Mouse (Mus musculus): ENCODE measurements at regions not wholly inside any gene's neighbourhood (a gene's known extent, or its start where the extent isn't known, plus 50 kb on each side); places are given as distances from the start of the nearest gene placed in this dataset.

DNA sequence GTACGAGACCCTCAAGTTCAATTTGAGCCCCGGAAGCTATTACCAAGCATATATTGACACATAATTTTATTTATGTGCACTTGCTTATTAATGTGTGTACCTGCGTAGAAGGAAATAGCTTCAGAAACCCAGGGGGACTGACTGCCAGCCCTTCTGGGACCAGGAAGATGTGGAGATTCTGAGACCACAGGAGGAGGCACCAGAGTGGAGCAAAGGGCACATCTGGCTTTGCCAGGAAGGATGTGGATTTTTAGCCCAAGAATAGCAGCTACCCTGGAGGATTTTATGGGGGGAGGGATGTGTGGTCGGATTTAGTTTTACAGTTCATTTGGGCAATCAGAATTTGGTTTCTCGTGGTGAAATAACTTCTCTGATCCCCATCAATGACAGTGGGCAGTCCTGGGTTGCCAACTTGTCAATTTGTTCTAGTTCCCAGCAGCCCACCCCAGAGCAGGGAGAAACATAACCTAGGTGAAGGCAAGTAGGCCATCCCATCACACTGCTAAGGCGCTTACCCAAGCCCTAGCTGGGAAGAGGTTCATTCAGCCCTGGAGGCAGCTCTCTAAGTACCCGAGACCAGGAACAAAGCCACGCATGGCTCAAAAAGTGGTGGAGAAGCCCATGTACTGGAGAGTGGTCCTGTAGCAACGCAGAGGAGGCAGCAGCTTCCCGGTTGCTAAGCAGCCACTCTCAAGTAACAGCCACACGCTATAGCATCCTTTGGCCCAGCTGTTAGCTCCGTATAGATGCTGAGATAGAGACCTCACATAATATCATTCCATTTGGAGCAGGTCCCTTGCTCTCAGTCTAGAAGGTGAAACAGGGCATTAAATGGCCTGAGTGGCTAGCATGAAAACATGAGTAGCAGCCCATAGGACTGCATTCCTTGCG is 144.8 kb downstream of the Cxcl12 start:
- Histone ChIP-seq H3K36me3 (ENCODE audit: control insufficient read depth, insufficient read depth, low read length) (no peaks in the 10 kb centered on the region), H3K4me1 (ENCODE audit: control insufficient read depth, insufficient read depth, low read length) (no peaks in the 10 kb centered on the region), H3K4me2 (ENCODE audit: low read depth, low read length) (no peak overlapping the region), H3K4me3 (ENCODE audit: low read depth, low read length) (no peak overlapping the region), H3K27me3 (replicated peaks; ENCODE audit: control insufficient read depth, insufficient read depth, low read length) (no peaks in the 10 kb centered on the region; the same call in 1 of the 2 replicates), H3K9me3 (ENCODE audit: control insufficient read depth, low read length) (no peaks in the 10 kb centered on the region), H3K9ac (ENCODE audit: low read depth, low read length) (no peak overlapping the region), H3K27ac (replicated peaks; ENCODE audit: low read depth, low read length) (no peak overlapping the region)
- DNase-seq (ENCODE audit: low spot score) (no peak), ATAC-seq (ENCODE audit: low read depth) (no peak)
- 51% methylated on average over 13 of the region's 13 CpGs for WGBS

DNA sequence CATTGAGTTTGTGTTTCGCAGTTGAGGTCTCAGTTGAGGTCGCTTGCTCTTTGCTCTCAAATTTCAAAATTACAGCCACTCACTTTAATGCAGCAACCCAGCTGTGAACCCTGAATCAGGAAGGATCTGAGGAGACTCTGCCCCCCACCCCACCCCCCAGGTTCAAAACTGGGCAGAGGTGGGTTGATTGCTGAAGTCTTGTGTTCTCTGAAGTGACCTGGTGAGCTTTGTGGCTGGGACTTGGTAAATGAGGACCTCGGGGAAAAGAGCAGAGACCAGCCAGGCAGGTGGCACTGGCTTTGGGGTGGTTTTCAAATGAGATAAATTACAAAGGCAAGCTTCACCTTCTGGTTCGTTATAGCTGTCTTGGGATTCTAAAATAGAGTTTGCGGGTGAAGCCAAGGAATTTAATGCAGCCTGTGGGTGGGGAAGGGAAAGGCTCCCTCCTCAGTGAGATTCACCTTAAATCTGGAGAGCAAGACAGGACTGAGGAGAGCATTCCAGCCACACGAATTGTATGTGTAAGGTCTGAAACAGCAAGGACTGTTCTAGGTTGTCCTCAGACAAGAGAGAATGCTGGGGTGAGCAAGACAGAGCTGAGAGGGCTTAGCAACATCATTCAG is 145.7 kb downstream of the Cxcl12 start:
- Histone ChIP-seq H3K9me3 (ENCODE audit: control insufficient read depth, low read length) (no peaks in the 10 kb centered on the region), H3K4me1 (ENCODE audit: control insufficient read depth, insufficient read depth, low read length) (no peaks in the 10 kb centered on the region), H3K4me2 (ENCODE audit: low read depth, low read length) (no peak overlapping the region), H3K9ac (ENCODE audit: low read depth, low read length) (no peak overlapping the region), H3K36me3 (ENCODE audit: control insufficient read depth, insufficient read depth, low read length) (no peaks in the 10 kb centered on the region), H3K4me3 (ENCODE audit: low read depth, low read length) (no peak overlapping the region), H3K27ac (replicated peaks; ENCODE audit: low read depth, low read length) (no peak overlapping the region), H3K27me3 (replicated peaks; ENCODE audit: control insufficient read depth, insufficient read depth, low read length) (no peaks in the 10 kb centered on the region; the same call in 1 of the 2 replicates)
- ATAC-seq (ENCODE audit: low read depth): no peak
- no peak for DNase-seq (ENCODE audit: low spot score)
- WGBS: 32% methylated on average over 6 of the region's 6 CpGs

DNA sequence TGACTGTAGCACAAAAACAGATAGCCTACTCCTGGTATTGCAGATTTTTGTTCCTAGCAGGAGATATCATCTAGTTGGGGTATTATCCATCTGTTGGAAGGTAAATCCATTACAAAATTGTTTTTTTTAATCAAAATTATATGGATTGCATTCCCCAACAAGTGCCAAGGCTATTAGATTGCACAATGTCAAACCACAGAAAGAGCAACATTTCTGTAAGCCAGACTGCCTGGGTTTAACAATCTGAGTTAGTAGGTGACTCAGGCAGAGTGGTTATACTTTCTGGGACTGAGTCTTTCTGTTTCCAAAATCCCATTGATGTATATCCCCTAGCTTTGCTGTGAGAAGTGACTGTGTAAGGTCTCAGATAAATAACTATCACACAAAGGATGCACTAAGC is 155.0 kb downstream of the Cxcl12 start:
- no peak overlapping the region for H3K4me2 ChIP-seq (ENCODE audit: low read depth, low read length)

DNA sequence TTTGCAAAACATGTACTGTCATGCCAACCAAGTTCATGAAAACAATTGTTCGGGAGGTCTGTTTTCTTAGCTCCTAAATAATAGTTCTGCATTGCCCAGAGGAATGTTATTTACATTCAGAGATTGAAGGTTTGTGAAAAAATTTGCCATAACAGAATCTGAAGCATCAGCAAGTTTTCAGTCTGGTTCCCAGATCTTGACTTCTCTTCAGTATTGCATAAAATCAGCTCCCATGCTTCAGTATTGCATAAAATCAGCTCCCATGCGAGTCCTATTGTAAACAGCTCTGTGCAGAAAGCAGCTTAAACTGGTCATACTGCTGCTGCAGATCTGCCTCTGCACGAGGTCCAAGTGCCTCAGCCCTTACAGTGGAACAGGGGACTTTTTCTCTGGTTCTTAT is 155.5 kb downstream of the Cxcl12 start:
- 48% methylated on average over 3 of the region's 3 CpGs for WGBS
- peak; percentile 47 for DNase-seq (ENCODE audit: low spot score)
- ATAC-seq (ENCODE audit: low read depth): no peak
- Histone ChIP-seq H3K4me1 (ENCODE audit: control insufficient read depth, insufficient read depth, low read length) (peaks cover 25% of the 10 kb centered on the region), H3K36me3 (ENCODE audit: control insufficient read depth, insufficient read depth, low read length) (no peaks in the 10 kb centered on the region), H3K4me3 (ENCODE audit: low read depth, low read length) (no peak overlapping the region), H3K4me2 (ENCODE audit: low read depth, low read length) (no peak overlapping the region), H3K9me3 (ENCODE audit: control insufficient read depth, low read length) (no peaks in the 10 kb centered on the region), H3K27ac (replicated peaks; ENCODE audit: low read depth, low read length) (no peak overlapping the region), H3K27me3 (replicated peaks; ENCODE audit: control insufficient read depth, insufficient read depth, low read length) (no peaks in the 10 kb centered on the region), H3K9ac (ENCODE audit: low read depth, low read length) (no peak overlapping the region)

More for the DNA sequence above, 155.0 kb downstream of the Cxcl12 start:
- Histone ChIP-seq H3K4me3 (ENCODE audit: low read depth, low read length) (no peak overlapping the region), H3K9me3 (ENCODE audit: control insufficient read depth, low read length) (no peaks in the 10 kb centered on the region), H3K27me3 (replicated peaks; ENCODE audit: control insufficient read depth, insufficient read depth, low read length) (no peaks in the 10 kb centered on the region), H3K9ac (ENCODE audit: low read depth, low read length) (no peak overlapping the region), H3K4me1 (ENCODE audit: control insufficient read depth, insufficient read depth, low read length) (peaks cover 25% of the 10 kb centered on the region), H3K27ac (replicated peaks; ENCODE audit: low read depth, low read length) (no peak overlapping the region), H3K36me3 (ENCODE audit: control insufficient read depth, insufficient read depth, low read length) (no peaks in the 10 kb centered on the region)
- no peak for DNase-seq (ENCODE audit: low spot score)
- no peak for ATAC-seq (ENCODE audit: low read depth)

DNA sequence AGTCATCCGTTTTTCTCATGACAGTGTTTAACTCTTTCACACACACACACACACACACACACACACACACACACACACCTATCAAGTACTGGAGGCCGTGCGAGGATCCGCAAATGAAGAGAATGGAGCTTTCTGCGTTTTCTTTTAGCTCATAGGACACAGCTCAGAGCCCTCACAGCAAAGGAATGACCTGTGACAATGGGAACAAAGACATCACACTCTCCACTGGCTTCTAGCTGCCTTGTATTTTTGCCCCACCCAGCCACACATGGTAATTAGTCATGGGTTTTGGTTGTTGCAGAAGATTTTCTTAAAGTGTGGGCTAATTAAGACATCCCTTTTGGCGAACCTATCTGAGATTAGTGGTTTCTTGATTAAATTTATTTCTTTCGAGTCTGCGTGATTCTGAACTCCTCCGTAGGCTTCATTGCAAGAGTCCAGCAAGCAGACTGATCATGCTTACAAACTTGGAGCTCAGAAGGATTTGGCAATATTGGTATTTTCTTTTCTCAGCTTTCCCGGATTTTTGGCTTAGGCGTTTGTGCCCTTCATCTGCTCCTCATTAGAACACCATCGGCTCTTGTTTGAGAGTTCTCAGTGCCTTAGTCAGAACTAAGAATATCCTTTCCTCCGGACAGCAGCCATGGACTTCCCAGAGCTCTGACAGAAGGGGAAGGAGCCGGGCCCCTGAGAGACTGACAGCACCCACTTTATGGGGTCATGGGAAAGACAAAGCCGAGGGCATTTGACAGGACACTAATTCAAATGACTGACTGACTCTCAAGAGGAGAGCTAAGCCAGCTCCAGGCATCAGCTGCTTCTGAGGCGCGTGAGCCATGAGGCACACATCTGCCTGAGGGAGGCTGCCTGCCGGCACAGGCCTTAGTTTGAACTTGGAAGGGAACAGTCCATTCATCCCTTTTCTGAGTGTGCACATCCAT is 158.8 kb downstream of the Cxcl12 start:
- Histone ChIP-seq H3K27me3 (replicated peaks; ENCODE audit: control insufficient read depth, insufficient read depth, low read length) (no peaks in the 10 kb centered on the region), H3K9me3 (ENCODE audit: control insufficient read depth, low read length) (no peaks in the 10 kb centered on the region), H3K4me1 (ENCODE audit: control insufficient read depth, insufficient read depth, low read length) (peaks cover 25% of the 10 kb centered on the region), H3K4me2 (ENCODE audit: low read depth, low read length) (no peak overlapping the region), H3K36me3 (ENCODE audit: control insufficient read depth, insufficient read depth, low read length) (no peaks in the 10 kb centered on the region), H3K9ac (ENCODE audit: low read depth, low read length) (no peak overlapping the region), H3K27ac (replicated peaks; ENCODE audit: low read depth, low read length) (0 out of 2 replicates have a peak overlapping the region, but pooled peaks have one; percentile 30), H3K4me3 (ENCODE audit: low read depth, low read length) (no peak overlapping the region)
- DNase-seq (ENCODE audit: low spot score) (peak; percentile 62), ATAC-seq (ENCODE audit: low read depth) (no peak)
- 43% methylated on average over 18 of the region's 18 CpGs for WGBS

DNA sequence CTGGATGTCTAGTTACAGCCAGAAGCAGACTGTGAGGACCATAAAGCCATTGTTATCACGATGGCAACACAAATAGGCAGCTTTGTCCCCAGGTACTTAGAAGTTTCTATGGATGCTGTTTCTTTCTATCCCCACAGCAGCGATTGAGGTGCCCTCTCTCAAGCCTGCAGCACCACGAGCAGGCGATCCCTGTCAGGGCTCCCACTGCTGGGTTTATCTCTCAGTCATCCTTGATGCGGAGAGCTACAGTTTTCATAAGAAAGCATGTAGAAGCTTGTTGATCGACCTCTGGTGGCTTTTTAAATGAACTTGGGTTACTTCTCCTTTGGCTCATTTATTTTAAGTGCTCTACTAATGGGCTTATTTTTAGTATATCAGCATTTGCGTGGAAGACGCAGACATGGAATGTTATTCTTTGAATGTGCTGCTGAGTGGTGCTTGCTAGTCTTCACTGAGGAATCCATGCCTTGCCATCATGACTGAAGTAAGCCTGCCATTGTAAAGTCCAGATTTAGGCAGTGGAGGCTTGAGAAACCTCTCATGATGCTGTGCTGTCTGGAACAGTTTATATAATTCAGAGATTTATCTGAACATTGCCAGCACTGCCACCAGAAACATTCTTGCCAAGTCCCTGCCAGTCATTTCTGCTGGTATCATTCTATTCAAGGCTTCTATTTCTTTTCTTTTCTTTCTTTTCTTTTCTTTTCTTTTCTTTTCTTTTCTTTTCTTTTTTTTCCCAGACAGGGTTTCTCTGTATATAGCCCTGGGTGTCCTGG is 161.0 kb downstream of the Cxcl12 start:
- ATAC-seq (ENCODE audit: low read depth) (no peak), DNase-seq (ENCODE audit: low spot score) (no peak)
- no peak overlapping the region for H3K9ac ChIP-seq (ENCODE audit: low read depth, low read length)
- H3K4me2 ChIP-seq (ENCODE audit: low read depth, low read length): no peak overlapping the region
- WGBS: 66% methylated on average over 8 of the region's 8 CpGs
- no peak overlapping the region for H3K27ac ChIP-seq (replicated peaks; ENCODE audit: low read depth, low read length)
- H3K9me3 ChIP-seq (ENCODE audit: control insufficient read depth, low read length): no peaks in the 10 kb centered on the region
- H3K4me3 ChIP-seq (ENCODE audit: low read depth, low read length): no peak overlapping the region
- no peaks in the 10 kb centered on the region for H3K36me3 ChIP-seq (ENCODE audit: control insufficient read depth, insufficient read depth, low read length)
- no peaks in the 10 kb centered on the region for H3K27me3 ChIP-seq (replicated peaks; ENCODE audit: control insufficient read depth, insufficient read depth, low read length)
- peaks cover 19% of the 10 kb centered on the region; the same call in 1 of the 2 replicates for H3K4me1 ChIP-seq (ENCODE audit: control insufficient read depth, insufficient read depth, low read length)

DNA sequence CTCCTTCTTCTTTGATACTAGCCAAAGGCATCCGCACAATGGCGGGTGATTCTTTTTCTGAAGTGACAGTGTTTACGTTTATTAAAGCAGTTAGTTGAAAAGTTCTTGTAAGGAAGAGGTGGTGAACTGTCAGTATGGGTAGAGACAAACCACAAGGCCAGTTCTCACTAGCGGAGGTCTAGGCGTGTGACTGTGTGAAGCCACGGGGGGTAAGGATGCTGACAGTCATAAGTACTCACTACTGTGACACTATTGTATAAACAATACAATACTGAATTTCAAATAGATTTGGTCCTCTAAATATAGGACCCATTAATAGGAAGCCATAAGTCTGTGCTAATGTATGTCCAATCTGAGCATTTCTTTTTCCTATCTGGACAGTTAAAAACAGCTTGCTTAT is 161.9 kb downstream of the Cxcl12 start:
- no peak for ATAC-seq (ENCODE audit: low read depth)

More for the DNA sequence above, 161.9 kb downstream of the Cxcl12 start:
- Histone ChIP-seq H3K27me3 (replicated peaks; ENCODE audit: control insufficient read depth, insufficient read depth, low read length) (no peaks in the 10 kb centered on the region), H3K9ac (ENCODE audit: low read depth, low read length) (no peak overlapping the region), H3K9me3 (ENCODE audit: control insufficient read depth, low read length) (no peaks in the 10 kb centered on the region), H3K4me1 (ENCODE audit: control insufficient read depth, insufficient read depth, low read length) (peaks cover 14% of the 10 kb centered on the region; the same call in 1 of the 2 replicates), H3K36me3 (ENCODE audit: control insufficient read depth, insufficient read depth, low read length) (no peaks in the 10 kb centered on the region), H3K4me3 (ENCODE audit: low read depth, low read length) (no peak overlapping the region), H3K27ac (replicated peaks; ENCODE audit: low read depth, low read length) (no peak overlapping the region), H3K4me2 (ENCODE audit: low read depth, low read length) (no peak overlapping the region)
- DNase-seq (ENCODE audit: low spot score): no peak
- WGBS: 85% methylated on average over 6 of the region's 6 CpGs
